Mouse (Mus musculus) adrenal gland, adult 2 months (tissue): ENCODE measurements around the gene Dgat2. TPM values are rescaled to one million over a fixed set of nuclear protein-coding genes. Genes with fewer than 3 reads are reported as not detected.

Experiments used
- DNase-seq: peaks from one replicate; pipeline ENCODE4 v3.0.0; 2021
- long read RNA-seq: library from polyadenylated mRNA; stranded (forward); transcript quantifications from one replicate; pipeline ENCODE4 v2.0.0, GENCODE M21; 2021
- polyA plus RNA-seq: library from polyadenylated mRNA; depleted of rRNA; stranded (reverse); fragments of >200 nt; gene quantifications from 2 replicates; pipeline ENCODE4 v1.2.3, GENCODE M21; 2012; rRNA removed
- total RNA-seq, 2 experiments: library from RNA; stranded (reverse); gene quantifications; 2 replicates each; pipeline ENCODE4 v1.2.3; 2021

The Dgat2 gene
- total RNA-seq (100 to 1,000 TPM; 498 to 599 TPM), polyA plus RNA-seq (613 and 819 TPM in 2 replicates)
- long read RNA-seq, transcript Dgat2-201 (8 exons, 2,262 nt): major isoform, 992 of 1,336 reads
- long read RNA-seq, partial matches to known transcripts: 300 of 1,336 reads
- long read RNA-seq, other reads (novel, unspliced or antisense): 44 of 1,336 reads

DNA sequence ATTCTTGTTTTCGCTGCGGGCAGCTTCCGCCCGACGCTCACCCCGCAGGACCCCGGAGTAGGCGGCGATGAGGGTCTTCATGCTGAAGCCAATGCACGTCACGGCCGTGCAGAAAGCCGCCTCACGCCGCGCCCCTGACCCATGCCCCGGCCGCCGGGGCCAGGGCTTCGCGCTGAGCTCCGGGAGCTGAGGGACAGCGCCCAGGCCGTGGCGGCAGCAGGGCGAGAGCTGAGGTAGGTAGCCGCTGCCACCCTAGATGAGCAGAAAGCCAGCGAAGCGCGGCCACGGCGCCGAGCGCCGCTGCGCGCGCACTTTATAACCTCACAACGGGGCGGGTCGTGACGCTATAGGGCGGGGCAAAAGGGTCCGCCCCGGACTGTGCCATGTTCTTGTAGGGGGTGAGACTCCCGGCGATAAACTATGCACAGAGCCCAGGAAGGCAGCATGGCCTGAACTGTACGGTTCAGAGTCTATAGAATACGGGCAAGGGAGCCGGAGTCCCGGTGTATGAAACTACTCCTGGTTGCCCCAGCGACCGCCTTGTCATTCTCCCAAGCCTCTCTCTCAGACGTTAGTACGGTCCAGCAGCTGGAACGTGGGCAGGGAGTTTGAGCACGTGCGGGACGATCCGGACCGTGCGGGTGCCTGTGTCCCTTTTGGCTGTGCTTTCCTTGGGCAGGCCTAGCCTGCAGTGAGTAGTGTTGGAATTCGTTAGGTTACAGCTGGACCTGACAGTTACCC lies at the start of gene Dgat2:
Gene Dgat2 (minus strand): TSS at position 288 of the 741 bp plus-strand sequence.
- DNase-seq: peak; percentile 95

DNA sequence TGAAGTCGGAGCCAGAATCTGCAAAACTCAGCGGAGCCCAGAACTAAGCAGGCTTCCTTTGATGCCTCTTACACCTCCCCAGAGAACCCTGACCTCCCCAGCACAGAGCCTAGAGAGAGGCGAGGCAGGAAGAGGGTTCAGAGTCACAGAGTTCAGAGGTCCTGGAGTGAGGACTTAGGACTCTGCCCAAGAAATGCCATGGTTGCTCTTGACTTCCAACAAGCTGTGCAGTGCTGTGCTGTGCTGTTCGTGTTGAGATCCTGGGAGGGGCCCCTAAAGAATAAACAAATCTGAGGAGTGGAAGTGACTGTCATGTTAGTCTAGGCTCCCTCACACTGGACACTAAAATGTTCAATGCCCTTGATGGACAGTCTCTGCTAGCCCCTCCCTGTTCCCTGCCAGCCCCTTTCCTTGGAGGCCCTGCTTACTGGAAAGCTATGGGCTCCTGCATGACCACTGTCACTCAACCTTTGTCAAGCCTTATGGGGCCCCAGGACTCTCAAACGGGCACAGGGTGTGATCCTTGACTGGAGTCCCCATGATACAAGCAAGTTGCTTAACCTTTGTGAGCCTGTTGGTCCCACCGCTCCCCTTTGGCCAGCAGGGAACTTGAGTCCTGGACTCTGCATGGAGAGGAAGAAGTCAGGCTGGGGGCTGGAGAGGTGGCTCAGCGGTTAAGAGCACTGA lies 47.7 kb upstream of the Dgat2 start:
- no peak for DNase-seq

DNA sequence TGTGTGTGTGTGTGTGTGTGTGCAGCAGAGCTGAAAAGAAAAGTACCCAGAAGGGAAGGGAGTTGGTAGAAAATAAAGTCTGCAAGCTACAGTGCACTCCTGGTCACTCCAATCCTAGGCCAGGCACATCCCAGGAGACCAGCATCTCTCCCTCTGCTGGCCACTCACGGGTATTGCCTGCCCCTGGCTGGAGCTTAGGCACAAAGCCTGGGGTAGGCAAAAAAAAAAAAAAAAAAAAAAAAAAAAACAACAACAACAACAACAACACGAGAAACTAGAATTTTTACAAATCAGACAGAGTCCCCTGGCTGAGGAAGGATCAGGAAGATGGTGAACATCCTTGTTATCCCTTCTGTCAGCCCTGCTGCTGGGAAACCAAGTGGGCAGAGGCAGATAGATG lies 46.9 kb upstream of the Dgat2 start:
- DNase-seq: peak; percentile 73

DNA sequence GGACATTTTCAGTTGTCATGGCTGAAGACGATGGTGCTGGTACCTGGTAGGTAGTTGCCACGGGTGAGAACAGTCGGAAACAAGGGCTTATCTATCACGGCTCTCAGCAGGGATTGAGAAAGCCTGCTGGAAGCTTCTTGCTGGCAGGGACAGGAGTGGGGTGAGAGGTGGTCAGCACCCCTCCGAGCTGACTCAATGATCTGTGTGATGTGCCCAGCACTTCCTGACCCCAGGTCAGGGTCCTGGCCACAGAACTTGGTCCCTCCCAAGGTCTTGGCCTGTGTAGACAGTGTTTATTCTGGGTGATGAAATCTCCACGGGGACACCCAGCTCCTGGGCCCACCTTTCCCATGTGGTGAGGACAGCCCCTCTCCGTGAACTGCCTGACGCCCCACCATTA lies 46.3 kb upstream of the Dgat2 start:
- peak; percentile 57 for DNase-seq

DNA sequence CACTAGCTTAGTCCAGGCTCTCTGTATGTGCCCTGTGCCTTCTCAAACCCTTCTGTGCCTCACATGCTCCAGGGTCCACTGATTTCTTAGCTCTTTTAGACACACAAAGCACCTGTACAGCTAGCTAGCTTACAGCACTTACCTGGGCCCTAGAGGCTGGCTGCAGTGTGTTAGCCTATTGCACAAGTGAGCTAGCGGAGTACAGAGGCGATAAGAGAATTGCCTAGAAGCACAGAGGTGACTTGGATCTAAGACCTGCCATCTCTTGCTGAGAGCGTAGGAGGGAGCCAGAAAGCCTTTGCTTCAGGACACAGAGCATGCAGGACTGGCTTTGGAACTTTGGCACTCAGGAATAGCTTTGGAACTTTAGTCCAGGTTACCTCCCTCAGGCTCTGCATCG lies 44.7 kb upstream of the Dgat2 start:
- DNase-seq: no peak

DNA sequence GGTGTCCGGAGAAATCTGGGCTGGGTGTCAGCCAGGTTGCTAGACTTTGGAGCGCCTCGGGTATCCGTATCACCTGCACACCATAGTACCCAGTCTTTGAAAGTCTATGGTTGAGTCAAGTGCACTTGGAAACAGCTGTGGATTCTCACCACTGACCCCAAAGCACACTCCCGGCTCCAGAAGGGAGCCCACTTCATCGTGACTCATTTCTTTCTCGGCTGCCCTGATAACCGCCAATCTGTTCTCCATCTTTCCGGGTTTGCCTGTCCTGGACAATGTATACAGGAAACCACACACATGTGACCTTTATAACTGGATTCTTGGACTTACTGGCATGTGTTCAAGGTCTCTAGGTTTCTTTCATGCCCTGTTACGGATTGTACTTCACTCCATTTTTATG lies 44.1 kb upstream of the Dgat2 start:
- DNase-seq: no peak

DNA sequence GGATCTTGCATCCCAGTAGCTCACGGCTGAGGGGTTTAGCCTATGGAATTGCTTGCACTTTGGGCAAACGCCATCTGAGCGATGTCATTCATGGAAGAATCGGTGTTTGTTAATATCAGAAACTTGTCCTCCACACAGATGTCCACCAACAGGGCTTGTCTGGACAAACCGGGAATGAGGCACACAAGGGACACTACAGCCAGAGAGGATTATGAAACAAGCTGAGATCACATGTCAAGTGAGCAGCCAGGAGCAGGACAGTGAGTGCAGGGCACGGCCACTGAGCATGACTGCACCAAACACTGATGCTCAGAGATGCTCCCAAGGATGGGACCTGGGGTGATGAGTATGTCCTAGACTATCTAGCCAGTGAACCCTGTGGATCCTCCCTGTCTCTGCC lies 42.9 kb upstream of the Dgat2 start:
- DNase-seq: peak; percentile 45

DNA sequence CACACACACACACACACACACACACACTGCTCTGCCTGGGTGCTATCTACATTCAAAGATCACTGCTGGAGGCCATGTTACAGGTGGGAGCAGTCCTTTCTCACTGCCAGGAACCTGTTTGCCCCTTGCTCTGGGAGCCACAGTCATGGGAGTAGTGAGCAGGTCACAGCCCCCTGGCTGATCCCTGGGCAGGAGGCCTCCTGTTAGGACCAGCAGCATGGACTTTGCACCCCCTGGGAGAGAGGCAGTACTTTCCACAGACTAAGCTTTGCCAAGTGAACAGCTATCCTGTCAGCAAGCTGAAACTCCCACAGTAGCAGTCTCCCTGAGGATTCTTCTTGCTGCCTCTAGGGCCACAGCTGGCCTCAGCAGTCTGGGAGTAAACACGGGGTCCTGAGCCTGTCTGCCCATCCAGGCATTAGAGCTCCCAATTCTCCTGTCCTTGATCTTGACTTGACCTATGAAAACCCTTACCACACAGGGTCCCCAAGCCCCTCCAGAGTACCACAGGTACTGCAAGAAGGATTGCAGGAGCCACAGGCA lies 42.2 kb upstream of the Dgat2 start:
- no peak for DNase-seq

DNA sequence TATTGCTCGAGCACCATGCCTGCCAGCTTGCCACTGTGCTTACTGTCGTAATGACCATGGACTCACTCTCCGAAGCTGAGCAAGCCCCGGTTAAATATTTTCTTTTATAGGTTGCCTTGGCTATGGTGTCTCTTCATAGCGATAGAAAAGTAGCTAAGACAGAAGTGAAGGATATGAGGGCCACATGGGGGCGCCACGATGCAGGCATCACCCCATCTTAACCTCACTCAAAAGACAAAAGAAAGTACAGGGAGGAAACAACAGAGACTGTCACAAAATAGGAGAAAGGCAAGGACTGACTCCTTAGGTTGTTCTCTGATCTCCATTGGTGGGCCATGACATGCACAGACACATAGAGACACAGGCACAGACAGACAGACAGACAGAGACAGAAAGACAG lies 41.7 kb upstream of the Dgat2 start:
- DNase-seq: no peak

DNA sequence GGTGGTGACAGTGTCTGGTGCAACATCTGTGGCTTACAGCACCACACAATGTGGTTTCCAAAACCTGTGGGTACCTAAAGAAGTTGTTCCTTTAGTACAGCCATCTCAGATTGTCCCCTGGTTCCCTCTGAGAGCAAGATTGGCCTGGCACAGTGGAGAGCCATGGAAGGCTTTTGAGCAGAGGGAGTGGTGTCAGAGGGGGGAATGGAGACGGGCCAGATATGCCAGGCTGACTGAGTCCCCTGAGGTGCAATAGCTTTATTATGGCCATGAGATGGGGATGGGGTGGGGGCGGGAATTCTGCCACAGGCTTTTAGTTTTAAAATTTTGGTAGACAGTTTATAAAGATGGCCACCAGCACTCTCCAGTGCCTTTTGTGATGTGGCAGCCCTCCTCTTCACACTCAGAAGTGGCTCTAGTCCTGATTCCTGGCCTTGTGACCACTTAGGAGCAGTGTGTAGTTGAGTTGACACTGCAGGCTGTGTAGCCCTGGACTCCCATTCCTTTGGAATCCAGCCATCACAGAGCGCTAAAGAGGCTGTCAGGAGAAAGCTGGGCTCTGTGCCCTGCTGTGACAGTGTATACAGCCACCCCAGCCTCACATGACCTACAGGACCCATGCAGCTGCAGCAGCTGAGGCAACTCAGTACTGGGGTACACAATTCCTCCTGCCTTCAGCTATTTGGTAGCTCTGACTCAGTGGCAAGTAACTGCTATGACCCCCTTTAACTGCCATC lies 35.0 kb upstream of the Dgat2 start:
- DNase-seq: peak; percentile 64

DNA sequence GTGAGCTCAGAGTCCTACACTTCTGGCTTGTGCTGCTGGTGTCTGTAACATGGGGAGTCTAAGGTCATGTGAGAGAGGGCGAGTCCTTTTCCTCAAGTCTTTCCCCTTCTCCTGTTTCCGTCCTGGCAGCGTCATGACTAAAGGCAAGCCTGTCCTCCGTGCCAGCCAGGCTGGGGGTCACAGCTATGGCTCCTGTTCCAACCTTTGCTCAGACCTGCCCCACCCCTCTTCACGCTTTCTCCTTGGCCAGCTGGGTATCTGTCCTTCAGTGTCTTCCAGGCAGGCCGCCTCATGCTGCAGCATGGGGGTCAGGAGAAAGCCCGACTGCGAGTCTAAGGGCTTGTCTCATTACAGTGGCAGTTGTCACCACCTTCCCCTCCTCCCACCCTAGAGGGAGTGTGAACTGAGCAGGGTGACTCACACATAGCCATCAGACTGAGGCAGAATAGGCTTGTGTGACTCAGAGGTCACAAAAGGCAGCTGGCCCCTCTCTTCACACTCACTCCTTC lies 32.9 kb upstream of the Dgat2 start:
- DNase-seq: peak; percentile 87

DNA sequence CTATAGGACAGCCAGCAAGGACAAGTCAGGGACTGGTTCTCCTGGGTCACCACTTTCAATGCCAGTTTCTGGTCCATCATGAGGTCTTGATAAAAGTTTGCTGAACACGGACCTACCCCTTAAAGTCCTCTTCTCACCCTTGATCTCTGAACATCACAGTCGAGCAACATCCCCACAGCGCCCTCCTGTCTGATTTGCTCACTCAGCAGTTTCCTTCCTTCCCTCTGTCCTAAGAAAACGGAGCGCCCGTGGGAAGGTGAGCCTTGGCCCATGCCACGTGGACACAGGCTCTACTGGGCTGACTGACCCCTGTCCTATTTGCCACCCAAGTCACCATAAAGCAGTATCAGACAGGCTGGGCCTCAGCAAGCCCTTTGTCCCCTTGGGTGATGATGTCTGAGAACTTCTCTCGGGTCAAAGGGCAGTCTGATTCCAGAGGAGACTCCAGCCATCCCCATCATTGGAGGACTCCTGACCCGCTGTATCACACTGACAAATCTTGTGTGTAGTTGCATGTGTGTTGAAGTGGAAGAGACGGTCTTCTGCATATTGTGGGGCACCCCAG lies 32.2 kb upstream of the Dgat2 start:
- no peak for DNase-seq

DNA sequence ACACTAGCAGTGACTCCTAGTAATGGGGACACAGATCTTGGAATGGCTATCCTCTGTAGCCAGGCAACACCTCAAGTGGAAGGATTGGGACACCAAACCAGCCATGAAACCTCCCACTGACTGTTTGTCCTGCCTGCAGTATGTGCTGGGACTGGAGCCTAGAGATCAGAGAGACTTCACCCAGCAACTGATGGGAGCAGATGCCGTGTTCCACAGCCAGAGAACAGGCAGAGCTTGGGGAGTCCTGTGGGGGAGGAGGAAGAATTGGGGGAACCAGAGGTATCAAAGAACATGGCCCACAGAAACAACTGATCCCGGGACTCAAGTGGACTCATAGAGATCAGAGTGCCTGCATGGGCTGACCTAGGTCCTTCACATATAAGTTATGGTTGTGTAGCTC lies 31.2 kb upstream of the Dgat2 start:
- DNase-seq: no peak

DNA sequence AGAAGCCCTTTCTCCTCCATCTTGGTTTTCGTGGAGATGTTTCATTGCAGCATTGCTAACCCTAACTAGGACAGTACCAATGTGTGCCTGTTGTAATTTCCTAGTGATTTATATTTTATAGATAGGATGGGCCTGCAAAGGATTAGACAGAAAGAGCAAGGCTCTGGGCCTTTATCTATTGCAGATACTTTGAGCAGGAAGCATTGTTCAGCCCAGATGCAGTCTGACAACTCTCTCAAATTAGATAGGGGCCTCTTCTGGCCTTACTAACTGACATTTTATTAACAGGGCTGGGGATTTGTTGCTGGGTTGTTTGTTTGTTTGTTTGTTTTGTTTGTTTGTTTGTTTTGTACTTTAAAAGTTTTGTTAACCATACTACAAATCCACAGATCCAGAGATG lies 30.5 kb upstream of the Dgat2 start:
- no peak for DNase-seq

DNA sequence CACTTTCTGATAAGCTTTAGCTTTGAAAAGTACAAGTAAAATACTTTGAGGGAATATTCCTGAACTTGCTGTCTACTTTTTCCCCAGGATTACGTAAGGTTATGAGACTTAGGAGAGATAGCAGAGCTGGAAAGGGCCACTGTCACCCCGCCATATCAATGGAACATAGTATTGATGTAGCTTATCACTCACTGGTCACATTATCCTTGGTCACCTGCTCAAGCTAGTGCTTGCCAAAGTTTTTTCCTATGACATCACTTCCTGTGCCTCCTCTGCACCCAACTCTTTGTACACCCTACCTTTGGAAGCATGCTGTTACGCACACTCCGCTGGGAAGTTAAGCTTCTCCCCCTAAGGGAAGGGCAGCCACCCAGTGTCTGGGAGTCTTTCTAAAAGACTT lies 26.2 kb upstream of the Dgat2 start:
- no peak for DNase-seq

DNA sequence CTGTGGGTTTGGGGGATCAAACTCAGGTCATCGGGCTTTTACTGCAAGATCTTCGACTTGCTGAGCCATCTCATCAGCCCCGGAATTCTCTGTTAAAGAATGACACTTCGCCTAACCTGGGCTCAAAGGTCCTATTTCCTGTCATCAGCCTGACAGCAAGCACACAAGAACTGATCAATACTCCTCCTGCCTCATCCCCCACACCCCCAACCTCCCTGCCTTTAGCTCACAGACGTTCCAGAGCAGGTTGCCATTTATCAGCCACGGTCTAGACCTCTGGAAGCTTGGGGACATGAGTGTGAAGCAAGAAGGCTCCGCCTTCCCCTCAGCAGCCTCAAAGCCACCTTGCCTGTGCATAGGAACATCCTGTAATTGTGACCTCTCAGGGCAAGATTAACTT lies 23.8 kb upstream of the Dgat2 start:
- no peak for DNase-seq

DNA sequence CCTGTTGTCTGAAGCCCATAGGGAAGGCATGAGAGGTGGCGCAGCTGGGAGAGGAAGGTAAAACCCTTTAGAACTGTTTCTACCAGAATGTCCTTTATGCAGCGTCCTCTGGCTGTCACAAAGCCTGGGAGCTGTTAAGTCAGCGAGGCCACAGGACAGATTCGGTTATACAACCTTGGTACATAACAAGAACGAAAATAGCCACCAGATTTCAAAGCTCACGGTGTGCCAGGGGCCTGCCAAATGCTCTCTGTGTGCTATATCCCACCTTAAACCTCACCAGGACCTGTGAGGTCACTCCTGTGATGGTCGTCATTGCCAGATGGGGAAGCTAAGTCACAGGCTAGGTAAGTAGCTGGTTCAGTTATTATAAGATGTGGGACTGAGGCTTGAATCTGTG lies 19.6 kb upstream of the Dgat2 start:
- no peak for DNase-seq

DNA sequence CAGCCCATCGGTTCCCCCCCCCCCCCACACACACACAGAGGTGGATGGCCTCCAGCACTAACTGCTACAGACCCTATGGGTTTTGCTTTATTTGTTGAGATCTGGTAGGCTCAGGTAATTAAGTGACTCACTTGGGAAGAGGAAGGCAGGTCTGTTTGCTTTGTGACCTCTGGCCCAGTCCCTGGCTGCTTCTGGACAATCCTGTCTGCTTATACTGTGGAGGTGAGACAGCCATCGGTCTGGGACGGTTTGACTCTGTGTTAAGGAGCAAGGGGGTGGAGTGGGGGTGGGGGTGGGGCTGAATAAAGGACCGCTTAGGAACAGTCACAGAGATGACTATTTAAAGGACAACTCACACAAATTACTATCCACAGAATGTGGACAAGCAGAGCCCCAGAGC lies 17.8 kb upstream of the Dgat2 start:
- no peak for DNase-seq

DNA sequence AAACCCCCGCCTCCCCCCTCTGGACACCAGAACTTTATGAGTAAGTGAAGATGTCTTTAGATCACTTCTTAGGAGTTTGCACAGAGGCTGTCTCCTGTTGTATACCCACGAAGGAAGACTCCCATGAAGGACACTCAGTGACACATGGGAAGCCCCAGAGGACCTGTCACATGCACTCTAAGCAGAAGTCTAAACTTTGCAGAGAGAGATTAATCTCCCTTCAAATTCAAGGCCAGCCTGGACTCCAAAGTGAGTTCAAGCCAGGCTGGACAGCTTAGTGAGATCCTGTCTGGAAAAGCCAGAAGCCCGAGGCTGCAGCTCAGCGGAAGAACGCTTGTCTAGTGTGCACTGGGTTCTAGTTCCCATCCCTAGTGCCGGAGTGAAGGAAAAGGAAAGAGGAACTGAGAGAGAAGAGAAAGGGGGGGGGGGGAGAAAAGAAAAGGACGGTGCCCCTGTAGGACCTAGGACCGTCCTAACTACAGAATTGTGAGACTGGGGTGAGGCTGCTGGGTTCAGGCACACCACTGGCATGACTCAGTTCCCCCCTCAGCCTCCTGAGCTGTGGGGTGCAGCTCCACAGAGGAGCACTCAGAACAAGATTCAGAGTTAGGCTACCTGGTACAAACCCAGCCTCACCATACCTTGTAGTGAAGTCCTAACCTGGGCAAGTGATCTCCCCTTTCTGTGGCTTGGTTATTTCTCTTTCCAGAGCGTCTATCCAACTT lies 17.1 kb upstream of the Dgat2 start:
- DNase-seq: peak; percentile 73

DNA sequence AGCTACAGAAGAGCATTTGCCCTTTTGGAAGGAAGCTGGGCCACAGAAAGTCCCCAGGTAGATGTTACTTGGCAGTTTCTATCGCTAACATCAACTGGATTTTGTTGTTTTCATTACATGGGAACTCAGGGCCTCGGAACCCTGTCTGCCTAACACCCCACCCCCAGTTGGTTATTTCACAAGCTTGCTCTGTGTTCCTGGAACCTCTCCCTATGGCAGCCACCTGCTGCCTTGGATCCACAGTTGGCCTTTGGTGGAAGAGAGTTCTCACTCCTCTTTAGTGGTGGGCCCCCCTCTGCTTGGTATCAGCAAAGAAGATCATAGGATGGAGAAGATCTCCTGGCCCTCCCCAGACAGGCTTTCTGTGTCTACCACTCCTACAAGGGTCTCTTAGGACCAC lies 16.3 kb upstream of the Dgat2 start:
- peak; percentile 53 for DNase-seq

DNA sequence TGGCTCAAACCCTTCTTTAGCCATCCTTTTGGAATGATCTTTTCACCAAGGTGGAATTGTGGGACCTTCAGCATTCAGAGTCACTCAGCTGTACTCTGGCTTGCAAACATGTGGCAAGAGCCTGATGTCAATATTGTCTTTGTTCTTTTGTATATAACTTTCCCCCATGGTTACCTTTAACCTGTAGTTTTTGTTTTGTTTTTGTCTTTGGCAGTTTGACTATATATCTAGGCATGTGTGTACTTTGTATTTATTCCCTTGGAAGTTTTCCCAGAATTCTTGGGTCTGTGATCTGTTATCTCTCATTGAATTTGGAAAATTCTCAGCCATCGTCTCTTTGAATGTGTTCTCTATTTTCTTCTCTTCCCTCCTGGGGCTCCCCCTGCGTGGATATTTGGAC lies 12.0 kb upstream of the Dgat2 start:
- DNase-seq: no peak
